Mouse (Mus musculus) megakaryocyte, embryonic 14.5 days (primary cell): Measurements from ENCODE around the gene Prmt1.

Source experiments
- FLI1 ChIP-seq: IDR thresholded peaks from 2 replicates; pipeline ENCODE4 v1.6.1; 2012; ENCODE audit warnings: low read length, inconsistent platforms, mixed read lengths
- GATA1 ChIP-seq: IDR thresholded peaks from 3 replicates; pipeline ENCODE4 v1.6.1; 2012; ENCODE audit warnings: mixed read lengths, low read length, inconsistent platforms, borderline replicate concordance

- TF ChIP-seq GATA1 (no peak), FLI1 (no peak)
Observed at GRCm38 (mm10) chr7:44938680-44939079, 47.7 kb downstream of the Prmt1 start.
